Mouse (Mus musculus): ENCODE results near the gene Galnt10.
"Not testable (repeated sequence)": the region's sequence is repeated elsewhere in the genome, so short reads cannot be mapped to it uniquely, and the experiment has no call there.

Galnt10 gene

GRCm38 (mm10) chr11:57790866-57791535, 145.8 kb downstream of the Galnt10 start:
- DNase-seq (ENCODE audit: extremely low spot score): no peak

- no peak for DNase-seq (ENCODE audit: extremely low spot score)
Observed at GRCm38 (mm10) chr11:57795086-57795485, 149.8 kb downstream of the Galnt10 start.

GRCm38 (mm10) chr11:57797828-57798227, 152.6 kb downstream of the Galnt10 start:
- no peak for DNase-seq (ENCODE audit: extremely low spot score)

DNA sequence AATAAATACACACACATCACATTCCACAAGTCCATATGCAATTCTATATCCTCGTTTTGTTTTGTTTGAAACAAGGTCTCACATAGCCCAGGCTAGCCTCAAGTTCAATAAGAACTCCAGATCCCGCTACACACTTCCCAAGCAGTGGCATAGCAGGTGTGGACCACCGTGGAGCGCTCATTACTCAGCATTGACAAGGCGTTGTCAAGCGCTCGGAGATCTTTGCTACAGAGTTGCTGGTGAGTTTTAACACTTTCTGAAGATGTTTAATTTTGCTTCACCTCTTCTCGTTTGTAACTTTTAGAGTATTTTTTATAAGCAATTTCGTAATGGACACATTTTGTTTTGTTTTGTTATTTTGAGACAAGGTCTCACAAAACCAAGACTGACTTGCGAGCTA, 154.2 kb downstream of the Galnt10 start:
- no peak for DNase-seq (ENCODE audit: extremely low spot score)

DNA sequence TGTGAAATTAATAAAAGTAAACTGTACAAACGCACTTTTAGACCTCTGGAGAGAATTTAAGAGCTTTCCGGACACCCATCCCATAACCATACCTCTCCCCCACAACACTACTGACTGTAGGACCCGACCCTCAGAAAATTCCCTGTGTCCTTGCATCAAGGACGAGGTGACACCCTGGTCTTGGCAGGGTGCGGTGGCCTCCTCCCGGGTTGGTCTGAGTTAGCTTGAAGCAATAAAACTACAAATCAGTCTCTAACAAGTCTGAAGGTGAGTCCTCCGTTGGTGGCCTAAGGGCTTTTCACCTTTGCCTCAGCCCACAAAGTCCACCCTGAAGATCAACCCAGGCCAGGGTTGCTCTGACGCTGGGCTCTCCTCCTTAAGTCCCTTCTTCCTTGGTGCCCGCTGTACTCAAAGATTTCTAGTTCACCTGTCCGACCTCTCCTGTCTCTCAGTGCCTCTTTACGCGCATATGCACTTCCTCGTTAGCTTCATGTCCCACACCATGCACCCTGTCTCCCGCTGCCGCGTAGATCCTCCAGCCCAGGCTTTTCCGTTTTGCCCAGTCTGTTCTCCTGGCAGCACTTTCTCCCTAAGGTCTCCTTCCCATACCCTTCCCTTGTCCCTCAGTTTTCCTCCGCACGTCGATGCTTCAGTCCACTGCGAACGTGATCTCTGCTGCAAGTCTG, 155.2 kb downstream of the Galnt10 start:
- no peak for DNase-seq (ENCODE audit: extremely low spot score)

- DNase-seq (ENCODE audit: extremely low spot score): peak; percentile 95
Observed at GRCm38 (mm10) chr11:57800971-57801765, 155.9 kb downstream of the Galnt10 start, which contains the start of gene Sap30l. Sap30l (plus strand) TSS chr11:57801637.

- peak; percentile 67 for DNase-seq (ENCODE audit: extremely low spot score)
Observed at GRCm38 (mm10) chr11:57801766-57802510, 156.7 kb downstream of the Galnt10 start.

- no peak for DNase-seq (ENCODE audit: extremely low spot score)
Observed at GRCm38 (mm10) chr11:57802511-57802870, 157.2 kb downstream of the Galnt10 start.

- no peak for DNase-seq (ENCODE audit: extremely low spot score)
Observed at GRCm38 (mm10) chr11:57805047-57805446, 159.8 kb downstream of the Galnt10 start.

- DNase-seq (ENCODE audit: extremely low spot score): no peak
Observed at GRCm38 (mm10) chr11:57809017-57809731, 163.9 kb downstream of the Galnt10 start.

DNA sequence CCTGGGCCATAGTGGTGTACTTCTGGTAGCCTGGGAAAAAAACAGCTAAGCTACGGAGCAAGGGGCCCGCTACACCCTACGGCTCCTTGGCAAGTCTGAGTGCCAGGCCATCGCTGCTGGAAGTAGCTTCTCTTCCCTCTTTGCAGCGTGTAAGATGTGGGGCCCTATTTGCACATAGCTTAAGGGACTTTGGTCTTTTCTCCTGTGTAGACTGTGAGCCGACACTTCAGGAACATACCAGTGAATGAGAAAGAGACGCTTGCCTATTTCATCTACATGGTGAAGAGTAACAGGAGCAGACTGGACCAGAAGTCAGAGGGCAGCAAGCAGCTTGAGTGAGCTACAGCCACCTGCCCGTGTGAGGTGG, 164.5 kb downstream of the Galnt10 start:
- DNase-seq (ENCODE audit: extremely low spot score): no peak

DNA sequence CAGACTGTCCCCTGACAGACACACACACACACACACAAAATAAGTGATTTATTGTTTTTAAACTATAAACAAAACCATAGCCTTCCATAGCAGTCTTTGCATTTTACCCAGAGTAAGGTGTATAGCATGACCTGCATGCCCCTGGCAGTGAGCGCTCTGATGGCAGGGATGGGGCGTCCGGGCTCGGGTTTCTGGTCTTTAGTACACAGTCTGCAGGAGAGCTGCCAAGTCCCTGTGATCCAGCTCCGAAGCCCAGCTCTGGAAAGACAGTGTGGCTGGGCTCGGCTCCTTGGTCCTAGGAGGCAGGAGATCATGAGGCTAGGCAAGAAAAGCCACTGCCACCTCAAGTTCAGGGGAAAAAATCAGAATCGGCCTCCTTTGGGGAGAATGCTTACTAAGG, 165.8 kb downstream of the Galnt10 start:
- no peak for DNase-seq (ENCODE audit: extremely low spot score)

DNA sequence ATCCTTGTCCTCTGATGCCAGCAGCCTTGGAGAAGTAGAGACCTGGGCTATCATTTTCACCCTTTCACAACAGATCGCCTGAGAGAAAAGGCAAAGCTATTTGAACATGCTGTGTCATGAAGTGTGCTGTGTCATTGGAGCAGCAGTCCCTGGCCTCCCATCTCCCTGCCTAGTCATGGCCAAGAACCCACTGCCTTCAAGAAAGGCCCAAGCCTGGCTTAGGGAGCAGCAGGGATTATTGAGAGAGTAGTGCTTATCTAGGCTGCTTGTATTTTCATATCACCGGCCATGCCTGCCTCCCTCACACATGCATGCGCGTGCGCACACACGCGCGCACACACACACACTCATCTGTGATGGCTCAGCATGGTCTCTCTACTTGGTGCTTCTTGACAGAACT, 167.0 kb downstream of the Galnt10 start:
- DNase-seq (ENCODE audit: extremely low spot score): no peak

DNA sequence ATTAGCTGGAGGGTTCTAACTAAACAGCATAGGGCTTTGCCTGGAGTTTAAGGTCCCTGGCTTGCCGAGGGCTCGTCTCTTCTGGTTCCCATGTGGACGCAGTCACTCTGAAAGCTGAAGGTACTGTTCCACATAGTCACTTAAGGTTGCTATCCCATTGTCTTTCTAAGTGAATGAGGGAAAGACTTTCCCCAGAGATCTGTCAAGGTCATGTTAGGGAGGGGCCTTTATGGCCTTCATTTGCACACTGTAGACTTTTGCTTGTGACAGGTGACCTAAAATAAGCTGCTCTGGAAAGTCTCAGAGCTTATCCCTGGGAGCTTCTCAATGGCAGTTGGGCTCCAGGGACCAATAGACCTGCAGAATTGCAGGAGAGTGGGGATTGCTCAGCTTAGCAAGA, 168.4 kb downstream of the Galnt10 start:
- no peak for DNase-seq (ENCODE audit: extremely low spot score)

DNA sequence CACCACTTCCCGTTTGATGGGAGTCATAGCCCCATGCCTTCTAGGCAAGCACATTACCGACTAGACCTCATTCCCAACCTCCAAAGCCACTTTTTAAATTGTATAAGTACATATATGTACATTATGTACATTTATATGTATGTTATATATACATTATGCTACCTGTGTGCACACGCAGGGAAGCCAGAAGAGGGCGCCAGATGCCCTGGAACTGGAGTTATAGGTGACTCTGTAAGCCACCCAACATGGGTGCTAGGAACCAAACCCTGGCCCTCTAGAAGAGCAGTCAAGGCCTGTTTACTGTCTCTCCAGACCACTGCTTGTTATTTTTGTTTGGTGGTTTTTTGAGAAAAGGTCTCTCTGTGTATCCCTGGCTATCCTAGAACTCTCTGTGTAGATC, 172.9 kb downstream of the Galnt10 start:
- no peak for DNase-seq (ENCODE audit: extremely low spot score)

GRCm38 (mm10) chr11:57819999-57820581, 174.8 kb downstream of the Galnt10 start:
- peak; percentile 81 for DNase-seq (ENCODE audit: extremely low spot score)

GRCm38 (mm10) chr11:57823159-57823558, 177.9 kb downstream of the Galnt10 start:
- not testable (repeated sequence) for DNase-seq (ENCODE audit: extremely low spot score)

- no peak for DNase-seq (ENCODE audit: extremely low spot score)
Observed at GRCm38 (mm10) chr11:57823714-57824113, 178.5 kb downstream of the Galnt10 start.

GRCm38 (mm10) chr11:57825234-57825633, 180.0 kb downstream of the Galnt10 start:
- peak; percentile 39 for DNase-seq (ENCODE audit: extremely low spot score)

- peak; percentile 59 for DNase-seq (ENCODE audit: extremely low spot score)
Observed at GRCm38 (mm10) chr11:57827048-57827914, 182.0 kb downstream of the Galnt10 start.
